Mouse (Mus musculus) adrenal gland, postnatal 10 days (tissue): ENCODE results near the gene Rab11fip3. TPM values are rescaled to one million over a fixed set of nuclear protein-coding genes. Genes with fewer than 3 reads are reported as not detected.
"Not testable (repeated sequence)": the region's sequence is repeated elsewhere in the genome, so short reads cannot be mapped to it uniquely, and the experiment has no call there.

Experiments used
- DNase-seq: peaks from one replicate; pipeline ENCODE4 v3.0.0; 2021; ENCODE audit warnings: mixed read lengths
- long read RNA-seq, 2 experiments: library from polyadenylated mRNA; stranded (forward); transcript quantifications; one replicate each; pipeline ENCODE4 v2.0.0; 2021
- total RNA-seq, 2 experiments: library from RNA; stranded (reverse); gene quantifications; 2 replicates each; pipeline ENCODE4 v1.2.3; 2021

Rab11fip3 gene
- 10 to 100 TPM; 15.3 to 23.8 TPM for total RNA-seq
- long read RNA-seq, experiment 1, full-length matches to known transcripts, result 13 of 27 reads
- long read RNA-seq, experiment 1, partial matches to known transcripts, result 11 of 27 reads
- long read RNA-seq, experiment 1, other reads (novel, unspliced or antisense), result 3 of 27 reads
- long read RNA-seq, experiment 2, full-length matches to known transcripts, result 24 of 36 reads
- long read RNA-seq, experiment 2, partial matches to known transcripts, result 4 of 36 reads
- long read RNA-seq, experiment 2, other reads (novel, unspliced or antisense), result 8 of 36 reads

GRCm38 (mm10) chr17:26068831-26069739, at the start of gene Rab11fip3:
Rab11fip3 (minus strand) TSS chr17:26069555.
- DNase-seq, result peak; percentile 92

GRCm38 (mm10) chr17:26116503-26117258, 47.3 kb upstream of the Rab11fip3 start:
- no peak for DNase-seq

GRCm38 (mm10) chr17:26115956-26116487, 46.7 kb upstream of the Rab11fip3 start:
- no peak for DNase-seq

- no peak for DNase-seq
Measured at GRCm38 (mm10) chr17:26115205-26115898, 46.0 kb upstream of the Rab11fip3 start.

GRCm38 (mm10) chr17:26114461-26114860, 45.1 kb upstream of the Rab11fip3 start:
- not testable (repeated sequence) for DNase-seq

- DNase-seq, result no peak
Measured at GRCm38 (mm10) chr17:26114061-26114460, 44.7 kb upstream of the Rab11fip3 start.

GRCm38 (mm10) chr17:26113181-26113948, 44.0 kb upstream of the Rab11fip3 start, which contains the start of gene Tmem8:
Tmem8 (plus strand) TSS chr17:26113299.
- DNase-seq, result peak; percentile 83

GRCm38 (mm10) chr17:26112751-26113150, 43.4 kb upstream of the Rab11fip3 start:
- DNase-seq, result no peak

- DNase-seq, result no peak
Measured at GRCm38 (mm10) chr17:26111722-26112121, 42.4 kb upstream of the Rab11fip3 start.

GRCm38 (mm10) chr17:26111024-26111423, 41.7 kb upstream of the Rab11fip3 start:
- DNase-seq, result no peak

GRCm38 (mm10) chr17:26110156-26110555, 40.8 kb upstream of the Rab11fip3 start:
- DNase-seq, result no peak

GRCm38 (mm10) chr17:26105619-26106018, 36.3 kb upstream of the Rab11fip3 start:
- no peak for DNase-seq

- peak; percentile 28 for DNase-seq
Measured at GRCm38 (mm10) chr17:26101478-26101877, 32.1 kb upstream of the Rab11fip3 start.

GRCm38 (mm10) chr17:26100166-26100565, 30.8 kb upstream of the Rab11fip3 start:
- DNase-seq, result no peak

- not testable (repeated sequence) for DNase-seq
Measured at GRCm38 (mm10) chr17:26099316-26099715, 30.0 kb upstream of the Rab11fip3 start.

GRCm38 (mm10) chr17:26098461-26098860, 29.1 kb upstream of the Rab11fip3 start:
- DNase-seq, result no peak

GRCm38 (mm10) chr17:26095121-26095740, 25.9 kb upstream of the Rab11fip3 start, which contains the start of gene Nme4:
Nme4 (minus strand) TSS chr17:26095602.
- peak; percentile 73 for DNase-seq

- DNase-seq, result no peak
Measured at GRCm38 (mm10) chr17:26094531-26095110, 25.3 kb upstream of the Rab11fip3 start.

GRCm38 (mm10) chr17:26089905-26090632, 20.7 kb upstream of the Rab11fip3 start, which contains the start of gene Decr2:
Decr2 (minus strand) TSS chr17:26090337.
- peak; percentile 93 for DNase-seq
